In the genomic region with DNA sequence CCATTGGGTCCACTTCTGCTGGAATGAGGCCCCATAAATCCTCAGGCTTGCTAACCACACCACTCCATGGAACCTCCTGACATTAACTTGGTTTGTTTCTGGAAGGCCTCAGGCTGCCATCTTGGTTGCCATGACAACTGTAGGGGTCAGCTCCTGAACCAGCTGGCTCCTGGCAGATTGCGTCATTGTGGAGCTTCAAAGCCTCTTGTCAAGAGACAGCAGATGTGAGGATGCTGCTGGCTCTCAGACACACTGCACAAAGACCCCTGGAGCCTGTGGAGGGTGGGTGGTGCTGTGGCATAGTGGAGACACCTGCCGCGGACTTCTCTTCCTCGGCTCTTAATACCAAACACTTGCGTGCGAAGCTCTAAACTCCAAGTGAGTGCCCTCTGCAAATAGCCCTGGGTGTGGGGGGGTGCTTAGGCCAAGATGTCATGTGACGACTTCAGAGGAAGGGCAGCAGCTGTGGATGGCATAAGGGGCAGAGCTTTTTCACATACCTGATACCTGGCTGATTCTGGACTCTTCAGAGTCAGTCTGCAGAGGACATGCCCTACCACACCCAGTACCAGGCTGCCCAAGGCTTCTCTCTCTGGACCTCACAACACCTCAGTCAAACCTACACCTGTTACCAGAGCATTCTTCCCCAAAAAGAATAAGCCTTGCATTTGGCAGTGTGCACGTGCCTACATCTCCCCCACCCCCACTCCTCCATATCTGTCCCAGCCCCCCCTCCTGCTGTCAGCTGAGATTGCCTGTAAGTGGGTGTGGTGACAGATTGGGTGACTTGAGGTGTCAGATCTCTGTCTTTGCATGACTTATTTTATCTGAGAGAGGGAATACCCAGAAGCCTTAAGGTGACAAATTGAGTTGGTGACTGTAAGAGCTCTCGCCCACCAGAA, we compare ENCODE assay signal across 10 mouse cellular contexts. TPM values are rescaled to one million over a fixed set of nuclear protein-coding genes. Genes with fewer than 3 reads are reported as not detected.
DNase-seq lines count a peak whose midpoint lies in the region; ATAC-seq lines count a peak whose summit lies in the region.
"Had no signal": no experiment of that assay in that cellular context is flagged by ENCODE, and none has a peak within 500 bp of the region (broad histone marks: within the 10 kb centered on the region; RNA-seq: fewer than 3 reads in every experiment).

No protein-coding gene starts in this region.

- H3K9me3 ChIP-seq in heart, embryonic 13.5 days, result no peaks in the 10 kb centered on the region
- H3K9me3 ChIP-seq in forebrain, embryonic 13.5 days (replicated peaks), result no peaks in the 10 kb centered on the region
- H3K9me3 ChIP-seq in midbrain, embryonic 12.5 days, result no peaks in the 10 kb centered on the region
- no peaks in the 10 kb centered on the region for H3K9me3 ChIP-seq in intestine, embryonic 15.5 days
- H3K9me3 ChIP-seq: liver, embryonic 15.5 days had no signal

- ATAC-seq in heart, embryonic 13.5 days (ENCODE audit: extremely low read depth, insufficient number of reproducible peaks, low FRiP score, low TSS enrichment), result no peak; the same call in 1 of the 2 replicates
- ATAC-seq in forebrain, embryonic 13.5 days, result peak; percentile 63
- peak; percentile 81 for ATAC-seq in midbrain, embryonic 12.5 days (ENCODE audit: low FRiP score, low read depth)
- no peak for ATAC-seq in intestine, embryonic 15.5 days

- no peak overlapping the region for H3K4me2 ChIP-seq in heart, embryonic 13.5 days
- peak overlapping the region; percentile 5; the same call in 1 of the 2 replicates for H3K4me2 ChIP-seq in forebrain, embryonic 13.5 days
- no peak overlapping the region for H3K4me2 ChIP-seq in midbrain, embryonic 12.5 days (replicated peaks)
- H3K4me2 ChIP-seq in intestine, embryonic 15.5 days (replicated peaks), result no peak overlapping the region
- H3K4me2 ChIP-seq: liver, embryonic 15.5 days had no signal

- H3K9ac ChIP-seq in heart, embryonic 13.5 days, result 0 out of 2 replicates have a peak overlapping the region, but pooled peaks have one; percentile 47
- no peak overlapping the region for H3K9ac ChIP-seq in forebrain, embryonic 13.5 days
- H3K9ac ChIP-seq in midbrain, embryonic 12.5 days (replicated peaks), result no peak overlapping the region
- H3K9ac ChIP-seq in intestine, embryonic 15.5 days, result no peak overlapping the region
- H3K9ac ChIP-seq: liver, embryonic 15.5 days had no signal

- H3K4me3 ChIP-seq in heart, embryonic 13.5 days, result no peak overlapping the region
- H3K4me3 ChIP-seq in forebrain, embryonic 13.5 days, result no peak overlapping the region
- no peak overlapping the region for H3K4me3 ChIP-seq in midbrain, embryonic 12.5 days
- no peak overlapping the region for H3K4me3 ChIP-seq in intestine, embryonic 15.5 days (replicated peaks)
- H3K4me3 ChIP-seq: liver, embryonic 15.5 days had no signal

- H3K27ac ChIP-seq in heart, embryonic 13.5 days (replicated peaks), result peak overlapping the region; percentile 50
- H3K27ac ChIP-seq in forebrain, embryonic 13.5 days, result peak overlapping the region; percentile 75
- peak overlapping the region; percentile 68 for H3K27ac ChIP-seq in midbrain, embryonic 12.5 days (replicated peaks)
- no peak overlapping the region for H3K27ac ChIP-seq in intestine, embryonic 15.5 days
- H3K27ac ChIP-seq: liver, embryonic 15.5 days had no signal

- peaks cover 92% of the 10 kb centered on the region for H3K36me3 ChIP-seq in heart, embryonic 13.5 days
- peaks cover 98% of the 10 kb centered on the region for H3K36me3 ChIP-seq in forebrain, embryonic 13.5 days (ENCODE audit: poor library complexity, severe bottlenecking)
- H3K36me3 ChIP-seq in midbrain, embryonic 12.5 days, result peaks cover 84% of the 10 kb centered on the region
- peaks cover 46% of the 10 kb centered on the region for H3K36me3 ChIP-seq in intestine, embryonic 15.5 days

- no peak for DNase-seq in heart, postnatal 25 days (ENCODE audit: low spot score)
- DNase-seq in ZHBTc4 (ENCODE audit: low read depth, low spot score), result peak; percentile 65
- no peak for DNase-seq in urinary bladder, postnatal 4 days (ENCODE audit: low spot score in 2 of 2)
- no peak for DNase-seq in T-cell, adult 2 months (ENCODE audit: low spot score)
- DNase-seq: heart, adult 11 months had no signal

- 64% methylated on average over 9 of the region's 9 CpGs for WGBS in heart, embryonic 13.5 days
- WGBS in forebrain, embryonic 13.5 days, result 49% methylated on average over 9 of the region's 9 CpGs
- 54% methylated on average over 9 of the region's 9 CpGs for WGBS in midbrain, embryonic 12.5 days
- WGBS in intestine, embryonic 15.5 days, result 83% methylated on average over 9 of the region's 9 CpGs

- H3K4me1 ChIP-seq in heart, embryonic 13.5 days, result peaks cover 50% of the 10 kb centered on the region
- peaks cover 18% of the 10 kb centered on the region for H3K4me1 ChIP-seq in forebrain, embryonic 13.5 days
- peaks cover 16% of the 10 kb centered on the region for H3K4me1 ChIP-seq in midbrain, embryonic 12.5 days
- no peaks in the 10 kb centered on the region for H3K4me1 ChIP-seq in intestine, embryonic 15.5 days (replicated peaks)

- intact Hi-C loops in heart, postnatal 25 days (cut with DNase I), result loop anchor here (5.0 kb wide), 1 partner anchor 332 kb away; no protein-coding TSS in a partner anchor

- H3K27me3 ChIP-seq in heart, embryonic 13.5 days (replicated peaks), result no peaks in the 10 kb centered on the region
- no peaks in the 10 kb centered on the region for H3K27me3 ChIP-seq in forebrain, embryonic 13.5 days
- H3K27me3 ChIP-seq in midbrain, embryonic 12.5 days, result no peaks in the 10 kb centered on the region
- H3K27me3 ChIP-seq in intestine, embryonic 15.5 days (replicated peaks), result no peaks in the 10 kb centered on the region
- H3K27me3 ChIP-seq: liver, embryonic 15.5 days had no signal

RNA-seq across cellular contexts. Expression of gene Atp6v0e, which starts 18.3 kb away (rescaled TPM):
- polyA plus RNA-seq in heart, embryonic 13.5 days (2015; fragmentation: Nextera tagmentation; extraction: Ambion mirVana), result 187 and 228 TPM in 2 replicates
- 10 to 100 TPM; 64.5 to 66.4 TPM for total RNA-seq in heart, postnatal 25 days (2021)
- polyA plus RNA-seq in forebrain, embryonic 13.5 days (2015; fragmentation: Nextera tagmentation; extraction: Ambion mirVana), result 139 and 144 TPM in 2 replicates
- polyA plus RNA-seq in midbrain, embryonic 12.5 days (2016; fragmentation: Nextera tagmentation; extraction: Ambion mirVana), result 88.3 and 92.2 TPM in 2 replicates
- 259 and 286 TPM in 2 replicates for polyA plus RNA-seq in intestine, embryonic 15.5 days (2015; fragmentation: Nextera tagmentation; extraction: Ambion mirVana)

Comparison
In these comparisons a context has a peak if more than half of its experiments do, and no peak if none do; other contexts are left out.
1. ATAC-seq: peak in forebrain, embryonic 13.5 days (single experiment) and midbrain, embryonic 12.5 days (single experiment); none in heart, embryonic 13.5 days (single experiment) and intestine, embryonic 15.5 days (single experiment).